Mouse (Mus musculus) hindbrain, postnatal 0 days (tissue): ENCODE measurements around the gene Tdrd7. TPM values are rescaled to one million over a fixed set of nuclear protein-coding genes. Genes with fewer than 3 reads are reported as not detected.

Experiments
- ATAC-seq: fragments of 200-750 bp; cut with Nextera tagmentation; 2 replicates; pipeline ENCODE4 v1.8.0; 2017; ENCODE audit warnings: mild to moderate bottlenecking, moderate TSS enrichment, moderate library complexity
- DNase-seq: peaks from one replicate; pipeline ENCODE4 v3.0.0-alpha.2; 2015; ENCODE audit warnings: low spot score
- H3K27ac ChIP-seq: fragments of 300-500 bp; sonication (generic); 2 replicates; pipeline ENCODE4 v1.5.1; 2014; ENCODE audit warnings: mild to moderate bottlenecking
- H3K27me3 ChIP-seq: fragments of 300-500 bp; sonication (generic); 2 replicates; pipeline ENCODE4 v1.6.1; 2014; ENCODE audit warnings: low read length, mixed read lengths; ENCODE audit not compliant: insufficient read depth
- H3K36me3 ChIP-seq: fragments of 300-500 bp; sonication (generic); 2 replicates; pipeline ENCODE4 v1.6.1; 2014; ENCODE audit warnings: low read length, mixed read lengths; ENCODE audit not compliant: insufficient read depth
- H3K4me1 ChIP-seq: fragments of 300-500 bp; sonication (generic); 2 replicates; pipeline ENCODE4 v1.6.1; 2014; ENCODE audit warnings: antibody characterized with exemption, low read length, mixed read lengths; ENCODE audit not compliant: insufficient read depth
- H3K4me2 ChIP-seq: fragments of 300-500 bp; sonication (generic); 2 replicates; pipeline ENCODE4 v1.6.1; 2014; ENCODE audit warnings: low read depth, mild to moderate bottlenecking, low read length, moderate library complexity, mixed read lengths
- H3K4me3 ChIP-seq: fragments of 300-500 bp; sonication (generic); 2 replicates; pipeline ENCODE4 v1.5.1; 2014; ENCODE audit warnings: low read length
- H3K9ac ChIP-seq: fragments of 300-500 bp; sonication (generic); replicated peaks from 2 replicates; pipeline ENCODE4 v1.6.1; 2014; ENCODE audit warnings: mild to moderate bottlenecking, low read length, moderate library complexity, mixed read lengths
- H3K9me3 ChIP-seq: fragments of 300-500 bp; sonication (generic); 2 replicates; pipeline ENCODE4 v1.6.1; 2016; ENCODE audit warnings: low read length, mixed read lengths
- CTCF ChIP-seq: IDR thresholded peaks from 2 replicates; pipeline ENCODE4 v1.5.1; 2016; ENCODE audit warnings: antibody characterized with exemption, control low read depth, low read depth
- WGBS: fragments of 180-500 bp; shearing (Covaris S2); extraction: QIAGEN DNeasy Blood & Tissue Kit; methylation state at CpG from one replicate; pipeline ENCODE4 v1.1.7; 2014; 5-methylcytosine and 5-hydroxymethylcytosine counted together
- polyA plus RNA-seq: library from polyadenylated mRNA; unstranded; fragments of >200 nt; fragmentation: Nextera tagmentation; extraction: Ambion mirVana; gene quantifications from 2 replicates; pipeline ENCODE4 v1.2.1, GENCODE M21; 2015
- total RNA-seq: library from RNA; depleted of rRNA; stranded (reverse); fragments of >200 nt; gene quantifications from 2 replicates; pipeline ENCODE4 v1.2.3, GENCODE M21; 2014; rRNA removed

Tdrd7 gene
- total and polyA plus RNA-seq, 2 experiments from 2014 or later, result 26.1 to 31.3 TPM

GRCm38 (mm10) chr4:46076892-46077291 is 111.8 kb downstream of the Tdrd7 start:
- no peak for DNase-seq
- no peak overlapping the region for H3K4me2 ChIP-seq
- no peaks in the 10 kb centered on the region for H3K4me1 ChIP-seq
- WGBS, result 65% methylated on average over 2 of the region's 2 CpGs
- H3K9ac ChIP-seq, result no peak overlapping the region
- H3K9me3 ChIP-seq, result no peaks in the 10 kb centered on the region
- no peaks in the 10 kb centered on the region for H3K36me3 ChIP-seq
- TF ChIP-seq CTCF, result no peak
- no peak for ATAC-seq
- H3K27ac ChIP-seq, result no peak overlapping the region
- H3K27me3 ChIP-seq, result no peaks in the 10 kb centered on the region
- no peak overlapping the region for H3K4me3 ChIP-seq

- 89% methylated on average over 4 of the region's 4 CpGs for WGBS
- TF ChIP-seq CTCF, result no peak
- Histone ChIP-seq H3K27me3 (no peaks in the 10 kb centered on the region), H3K36me3 (no peaks in the 10 kb centered on the region), H3K4me1 (peaks cover 13% of the 10 kb centered on the region; the same call in 1 of the 2 replicates), H3K9me3 (no peaks in the 10 kb centered on the region), H3K4me3 (no peak overlapping the region), H3K4me2 (no peak overlapping the region), H3K27ac (no peak overlapping the region), H3K9ac (no peak overlapping the region)
- ATAC-seq (no peak), DNase-seq (no peak)
These were observed 115.1 kb downstream of the Tdrd7 start for GRCm38 (mm10) chr4:46080261-46080660.

GRCm38 (mm10) chr4:46082555-46082954 is 117.4 kb downstream of the Tdrd7 start:
- WGBS, result 81% methylated on average over 11 of the region's 11 CpGs
- TF ChIP-seq CTCF, result no peak
- H3K4me3 ChIP-seq, result no peak overlapping the region

More at GRCm38 (mm10) chr4:46082555-46082954, 117.4 kb downstream of the Tdrd7 start:
- Histone ChIP-seq H3K4me1 (peaks cover 14% of the 10 kb centered on the region; the same call in 1 of the 2 replicates), H3K27ac (no peak overlapping the region), H3K4me2 (no peak overlapping the region), H3K9ac (no peak overlapping the region), H3K9me3 (no peaks in the 10 kb centered on the region), H3K27me3 (no peaks in the 10 kb centered on the region), H3K36me3 (no peaks in the 10 kb centered on the region)
- ATAC-seq, result no peak
- no peak for DNase-seq

Other genes starting within 250 kb of the Tdrd7 start
- gene Aldh1b1, start 166.3 kb upstream of the Tdrd7 start, total RNA-seq, result 23.0 and 24.4 TPM in 2 replicates
- 18.8 TPM in 2 replicates for gene Aldh1b1, start 166.3 kb upstream of the Tdrd7 start, polyA plus RNA-seq
- 86.1 and 103 TPM in 2 replicates for gene Igfbpl1, start 138.4 kb upstream of the Tdrd7 start, total RNA-seq
- gene Igfbpl1, start 138.4 kb upstream of the Tdrd7 start, polyA plus RNA-seq, result 20.3 and 22.2 TPM in 2 replicates
- 0.07 and 0.26 TPM in 2 replicates for gene Stra6l, start 116.7 kb upstream of the Tdrd7 start, total RNA-seq
- gene Stra6l, start 116.7 kb upstream of the Tdrd7 start, polyA plus RNA-seq, result 0.11 and 0.20 TPM in 2 replicates
- gene Ccdc180, start 75.0 kb upstream of the Tdrd7 start, total RNA-seq, result 0.63 and 1.0 TPM in 2 replicates
- gene Ccdc180, start 75.0 kb upstream of the Tdrd7 start, polyA plus RNA-seq, result 0.20 and 0.51 TPM in 2 replicates
- gene Tmod1, start 73.6 kb downstream of the Tdrd7 start, total RNA-seq, result 0.58 and 1.3 TPM in 2 replicates
- gene Tmod1, start 73.6 kb downstream of the Tdrd7 start, polyA plus RNA-seq, result 2.3 and 2.5 TPM in 2 replicates
- 34.8 and 35.3 TPM in 2 replicates for gene Ncbp1, start 173.3 kb downstream of the Tdrd7 start, total RNA-seq
- gene Ncbp1, start 173.3 kb downstream of the Tdrd7 start, polyA plus RNA-seq, result 44.7 and 46.2 TPM in 2 replicates
- 20.2 and 25.5 TPM in 2 replicates for gene Tstd2, start 173.4 kb downstream of the Tdrd7 start, total RNA-seq
- gene Tstd2, start 173.4 kb downstream of the Tdrd7 start, polyA plus RNA-seq, result 18.5 and 22.4 TPM in 2 replicates
- 18.9 and 26.4 TPM in 2 replicates for gene Xpa, start 231.0 kb downstream of the Tdrd7 start, total RNA-seq
- gene Xpa, start 231.0 kb downstream of the Tdrd7 start, polyA plus RNA-seq, result 35.9 and 39.2 TPM in 2 replicates